Comparison of ENCODE assay signal across 9 mouse cellular contexts in the genomic region with DNA sequence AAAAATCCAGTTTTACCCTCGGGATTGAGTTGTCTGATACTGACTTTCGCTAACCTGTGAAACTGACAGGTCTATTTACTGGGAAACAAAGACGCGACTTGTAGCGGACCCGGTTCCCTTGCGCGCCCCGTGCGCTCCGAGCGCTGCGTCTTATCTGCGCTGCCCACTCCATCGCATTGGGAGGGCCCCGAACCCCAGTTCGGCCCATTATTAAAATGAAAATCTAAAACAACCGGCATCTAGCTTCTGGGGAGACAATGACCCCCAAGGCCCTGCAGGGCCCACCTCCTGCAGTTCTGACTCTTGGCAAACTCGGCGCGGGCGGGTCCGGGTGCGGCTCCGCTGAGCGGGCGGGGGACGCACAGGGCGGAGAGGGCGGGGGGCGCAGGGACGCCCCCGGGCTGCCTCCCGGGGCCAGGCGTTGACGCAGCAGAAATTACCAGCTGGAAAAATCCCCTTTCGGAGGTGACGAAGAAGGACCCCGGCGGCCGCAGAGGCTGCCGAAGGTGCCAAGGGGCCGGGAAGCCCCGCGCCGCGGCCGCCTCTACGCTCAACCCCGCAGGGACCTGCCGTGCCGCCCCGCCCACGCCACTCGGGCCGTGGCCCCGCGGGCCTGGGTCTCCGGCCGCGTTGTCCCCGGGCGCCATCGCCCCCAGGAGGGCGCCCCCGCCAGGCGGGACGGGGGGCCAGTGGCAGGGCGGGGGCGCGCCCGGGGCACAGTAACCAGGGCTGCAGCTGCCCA. TPM values are rescaled to one million over a fixed set of nuclear protein-coding genes. Genes with fewer than 3 reads are reported as not detected.
DNase-seq lines count a peak whose midpoint lies in the region; ATAC-seq and TF ChIP-seq lines count a peak whose summit lies in the region.
"Had no signal": no experiment of that assay in that cellular context is flagged by ENCODE, and none has a peak within 500 bp of the region (broad histone marks: within the 10 kb centered on the region; RNA-seq: fewer than 3 reads in every experiment).

No protein-coding gene starts in this region.

- under 1% methylated on average over 56 of the region's 72 CpGs for WGBS in heart, embryonic 11.5 days (ENCODE audit: insufficient replicate concordance)
- WGBS in kidney, embryonic 16.5 days = under 1% methylated on average over 63 of the region's 72 CpGs

- peaks cover 7% of the 10 kb centered on the region for H3K9me3 ChIP-seq in CH12.LX (replicated peaks; ENCODE audit: low read length)
- H3K9me3 ChIP-seq in heart, embryonic 11.5 days (replicated peaks; ENCODE audit: control insufficient read depth, low read length) = no peaks in the 10 kb centered on the region
- H3K9me3 ChIP-seq in kidney, embryonic 16.5 days (ENCODE audit: low read length) = no peaks in the 10 kb centered on the region

- TF ChIP-seq RAD21 in CH12.LX (IDR thresholded peaks at IDR 0.05; ENCODE audit: low read depth, low read length) = no peak

- TF ChIP-seq POLR2A in CH12.LX (IDR thresholded peaks at IDR 0.05; ENCODE audit: low read depth, low read length) = no peak

- no peaks in the 10 kb centered on the region for H3K79me2 ChIP-seq in CH12.LX (replicated peaks; ENCODE audit: control insufficient read depth, extremely low read depth, insufficient read depth, poor library complexity, severe bottlenecking)

- H3K4me3 ChIP-seq in CH12.LX (replicated peaks in 1 of 3; ENCODE audit: low read depth in 2 of 3, low read length in 2 of 3, poor library complexity in 1 of 3) = peak overlapping the region; percentile 53 to 90 (median 81)
- H3K4me3 ChIP-seq in heart, embryonic 11.5 days (ENCODE audit: low read depth, low read length) = peak overlapping the region; percentile 97
- H3K4me3 ChIP-seq in kidney, embryonic 16.5 days (ENCODE audit: low read length) = peak overlapping the region; percentile 95

- POLR2A ChIA-PET in Patski (lab: Charles Lee) = interaction anchor here (1.2 to 1.7 kb wide), 2 partner anchors 37 to 63 kb away, joined by 3 read pairs; no protein-coding TSS in a partner anchor

- H3K27ac ChIP-seq in CH12.LX (ENCODE audit: insufficient read depth, low read depth) = peak overlapping the region; percentile 60; the same call in 1 of the 2 replicates
- H3K27ac ChIP-seq in heart, embryonic 11.5 days (ENCODE audit: low read depth, low read length) = peak overlapping the region; percentile 81
- peak overlapping the region; percentile 83 for H3K27ac ChIP-seq in kidney, embryonic 16.5 days (ENCODE audit: low read length)

- peak; percentile 6 for ATAC-seq in Patski
- ATAC-seq in heart, embryonic 11.5 days (replicated peaks; ENCODE audit: insufficient number of reproducible peaks, low FRiP score, low TSS enrichment) = no peak; the same call in 1 of the 2 replicates
- ATAC-seq in kidney, embryonic 16.5 days (ENCODE audit: low FRiP score, low TSS enrichment) = no peak
- ATAC-seq in monocyte, adult 5-6 weeks (replicated peaks; ENCODE audit: insufficient number of reproducible peaks, low FRiP score, low TSS enrichment, poor library complexity, severe bottlenecking) = no peak

- CTCF ChIA-PET in Patski (lab: Charles Lee) = interaction anchor here (0.8 kb wide), 1 partner anchor 46 kb away, joined by 3 read pairs; no protein-coding TSS in a partner anchor

- dilution Hi-C loops in CH12.LX (cut with MboI; ENCODE audit: extremely low pct_ligation_motif_present, extremely low pct_unique_long_range_greater_than_20kb, low sequenced_read_pairs) = no loop called here

- H3K36me3 ChIP-seq in CH12.LX (replicated peaks in 1 of 2; ENCODE audit: control insufficient read depth in 1 of 2, insufficient read depth in 1 of 2, low read length in 1 of 2) = peaks cover 0 to 2% of the 10 kb centered on the region in 2 experiments
- no peaks in the 10 kb centered on the region for H3K36me3 ChIP-seq in heart, embryonic 11.5 days (ENCODE audit: control insufficient read depth, insufficient read depth, low read length)
- no peaks in the 10 kb centered on the region for H3K36me3 ChIP-seq in kidney, embryonic 16.5 days (ENCODE audit: insufficient read depth, low read length)

- H3K4me2 ChIP-seq in CH12.LX (ENCODE audit: insufficient read depth, low read depth, poor library complexity, severe bottlenecking) = peak overlapping the region; percentile 58
- H3K4me2 ChIP-seq in heart, embryonic 11.5 days = peak overlapping the region; percentile 100
- peak overlapping the region; percentile 84 for H3K4me2 ChIP-seq in kidney, embryonic 16.5 days (replicated peaks; ENCODE audit: low read depth, low read length)

- peaks cover 39% of the 10 kb centered on the region for H3K27me3 ChIP-seq in CH12.LX (replicated peaks)
- H3K27me3 ChIP-seq in Patski = no peaks in the 10 kb centered on the region
- no peaks in the 10 kb centered on the region for H3K27me3 ChIP-seq in heart, embryonic 11.5 days (ENCODE audit: control insufficient read depth, insufficient read depth, low read length)
- no peaks in the 10 kb centered on the region; the same call in 1 of the 2 replicates for H3K27me3 ChIP-seq in kidney, embryonic 16.5 days (ENCODE audit: insufficient read depth, low read length)

- H3K9ac ChIP-seq in CH12.LX (ENCODE audit: insufficient read depth, low read depth) = peak overlapping the region; percentile 76
- H3K9ac ChIP-seq in heart, embryonic 11.5 days (ENCODE audit: low read depth, low read length) = peak overlapping the region; percentile 91
- peak overlapping the region; percentile 86 for H3K9ac ChIP-seq in kidney, embryonic 16.5 days (replicated peaks; ENCODE audit: low read length)

- no peak for TF ChIP-seq EP300 in CH12.LX (IDR thresholded peaks at IDR 0.05; ENCODE audit: low read length)

- H3K4me1 ChIP-seq in CH12.LX (ENCODE audit: control insufficient read depth in 1 of 2, insufficient read depth in 2 of 2) = peaks cover 2 to 43% of the 10 kb centered on the region in 2 experiments; a peak in 3 of 4 replicates
- H3K4me1 ChIP-seq in heart, embryonic 11.5 days (ENCODE audit: control insufficient read depth, insufficient read depth, low read length) = peaks cover 19% of the 10 kb centered on the region
- peaks cover 47% of the 10 kb centered on the region for H3K4me1 ChIP-seq in kidney, embryonic 16.5 days (ENCODE audit: insufficient read depth, low read length)

- in situ Hi-C loops in CH12.LX (cut with MboI; ENCODE audit: low pct_ligation_motif_present, low pct_unique_long_range_greater_than_20kb, low sequenced_read_pairs) (no loop called here), Patski (cut with MboI; ENCODE audit: low pct_unique_long_range_greater_than_20kb) (loop anchor here (5.0 kb wide), 1 partner anchor 41 kb away; no protein-coding TSS in a partner anchor)

- peak in 1 of 2 experiments; percentile 28; a peak in 2 of 4 replicates for TF ChIP-seq CTCF in CH12.LX (conservative IDR thresholded peaks at IDR 0.05 in 1 of 2, IDR thresholded peaks at IDR 0.05 in 1 of 2; ENCODE audit: low read depth in 2 of 2, low read length in 2 of 2)
- TF ChIP-seq CTCF in Patski (IDR thresholded peaks at IDR 0.05) = no peak

- DNase-seq in CH12.LX (ENCODE audit: extremely low read depth) = peak; percentile 34
- DNase-seq in Patski (ENCODE audit: low read depth, low spot score) = no peak
- DNase-seq in embryo, embryonic 10.5 days (ENCODE audit: low spot score) = peak; percentile 51
- DNase-seq in lung, postnatal 14 days = peak; percentile 54
- DNase-seq in spleen, adult 12 weeks (ENCODE audit: low spot score) = peak; percentile 30

TF ChIP-seq in CH12.LX, 34 proteins besides CTCF, POLR2A, EP300 and RAD21:
- TF ChIP-seq ETS1 (conservative IDR thresholded peaks at IDR 0.05; ENCODE audit: low read depth, low read length) = 0 out of 2 replicates have a peak, but pooled peaks have one; percentile 36
- no peak for TF ChIP-seq JUND (conservative IDR thresholded peaks at IDR 0.05; ENCODE audit: low read depth, low read length)
- no peak for TF ChIP-seq GABPA (IDR thresholded peaks at IDR 0.05; ENCODE audit: insufficient replicate concordance, low read depth, low read length)
- 0 out of 2 replicates have a peak, but pooled peaks have one; percentile 5 for TF ChIP-seq NRF1 (IDR thresholded peaks at IDR 0.05; ENCODE audit: low read depth, low read length)
- TF ChIP-seq MEF2A (IDR thresholded peaks at IDR 0.05; ENCODE audit: borderline replicate concordance, low read depth, low read length) = 0 out of 2 replicates have a peak, but pooled peaks have one; percentile 11
- peak; percentile 34; the same call in 1 of the 2 replicates for TF ChIP-seq SIN3A (IDR thresholded peaks at IDR 0.05; ENCODE audit: low read length)
- TF ChIP-seq ZMIZ1 (IDR thresholded peaks at IDR 0.05; ENCODE audit: low read depth, low read length) = 0 out of 2 replicates have a peak, but pooled peaks have one; percentile 34
- TF ChIP-seq IRF4 (IDR thresholded peaks at IDR 0.05; ENCODE audit: low read depth, low read length) = peak; percentile 6; the same call in 1 of the 2 replicates

RNA-seq across cellular contexts. Expression of a gene that starts 0.6 kb away (rescaled TPM):
- total RNA-seq in CH12.LX (2012; rRNA removed) (4.1 and 9.3 TPM in 2 replicates), CH12.LX (2014; rRNA removed) (6.2 and 6.7 TPM in 2 replicates)
- polyA plus RNA-seq in CH12.LX (2012; ENCODE audit: insufficient read length, low read depth) (5.3 and 6.0 TPM in 2 replicates), Patski (2021) (9.4 TPM)
- polyA plus RNA-seq in heart, embryonic 11.5 days (2014; fragmentation: Nextera tagmentation; extraction: Ambion mirVana) = 10.3 and 10.5 TPM in 2 replicates
- 26.2 and 30.5 TPM in 2 replicates for polyA plus RNA-seq in kidney, embryonic 16.5 days (2015; fragmentation: Nextera tagmentation; extraction: Ambion mirVana)
- 2.3 to 4.3 TPM (median 3.8 TPM) in 3 replicates for total RNA-seq in monocyte, adult 5-6 weeks (2017)

RNA-seq across cellular contexts. Expression of a gene that starts 34.4 kb away (rescaled TPM):
- total RNA-seq in CH12.LX (2012; rRNA removed) (0.13 TPM in 1 of 2 replicates, not detected in the other), CH12.LX (2014; rRNA removed) (not detected in 2 replicates)
- polyA plus RNA-seq in CH12.LX (2012; ENCODE audit: insufficient read length, low read depth) (0.45 TPM in 1 of 2 replicates, not detected in the other), Patski (2021) (1.0 TPM)
- 0.43 and 0.65 TPM in 2 replicates for polyA plus RNA-seq in heart, embryonic 11.5 days (2014; fragmentation: Nextera tagmentation; extraction: Ambion mirVana)
- polyA plus RNA-seq in kidney, embryonic 16.5 days (2015; fragmentation: Nextera tagmentation; extraction: Ambion mirVana) = 0.15 and 0.20 TPM in 2 replicates
- total RNA-seq in monocyte, adult 5-6 weeks (2017) = not detected in 3 replicates
- total RNA-seq: gastrocnemius, adult 8-10 months had no signal

RNA-seq across cellular contexts. Expression of a gene that starts 38.4 kb away (rescaled TPM):
- total RNA-seq in CH12.LX (2012; rRNA removed) = 80.7 and 90.4 TPM in 2 replicates
- total RNA-seq in CH12.LX (2014; rRNA removed) = 126 and 127 TPM in 2 replicates
- 92.0 and 92.1 TPM in 2 replicates for polyA plus RNA-seq in CH12.LX (2012; ENCODE audit: insufficient read length, low read depth)
- polyA plus RNA-seq in Patski (2021) = 179 TPM
- polyA plus RNA-seq in heart, embryonic 11.5 days (2014; fragmentation: Nextera tagmentation; extraction: Ambion mirVana) = 119 and 128 TPM in 2 replicates
- 168 and 172 TPM in 2 replicates for polyA plus RNA-seq in kidney, embryonic 16.5 days (2015; fragmentation: Nextera tagmentation; extraction: Ambion mirVana)
- 87.5 to 134 TPM (median 104 TPM) in 3 replicates for total RNA-seq in monocyte, adult 5-6 weeks (2017)
